Mouse (Mus musculus) cortical plate, adult 2 months (tissue): ENCODE measurements around the gene Mri1. TPM values are rescaled to one million over a fixed set of nuclear protein-coding genes. Genes with fewer than 3 reads are reported as not detected.

Experiments
- H3K27ac ChIP-seq: fragments of 200-500 bp; 2 replicates; pipeline ENCODE4 v1.5.1; 2012; ENCODE audit warnings: low read length, control low read depth, inconsistent platforms; ENCODE audit not compliant: insufficient read depth
- H3K4me1 ChIP-seq: fragments of 200-500 bp; 2 replicates; pipeline ENCODE4 v1.6.1; 2011; ENCODE audit warnings: low read length; ENCODE audit not compliant: control insufficient read depth, insufficient read depth
- H3K4me3 ChIP-seq: fragments of 200-500 bp; 2 replicates; pipeline ENCODE4 v1.5.1; 2011; ENCODE audit warnings: mild to moderate bottlenecking, low read length, control low read depth; ENCODE audit not compliant: insufficient read depth
- CTCF ChIP-seq: fragments of 200-500 bp; IDR thresholded peaks from 2 replicates; pipeline ENCODE4 v1.5.1; 2011; ENCODE audit warnings: mild to moderate bottlenecking, control low read depth, low read length; ENCODE audit not compliant: insufficient read depth; ENCODE audit errors: extremely low read depth
- POLR2A ChIP-seq: fragments of 200-500 bp; IDR thresholded peaks from 2 replicates; pipeline ENCODE4 v1.6.1; 2011; ENCODE audit warnings: mild to moderate bottlenecking, low read length, control low read depth; ENCODE audit not compliant: insufficient read depth; ENCODE audit errors: extremely low read depth
- polyA plus RNA-seq: library from polyadenylated mRNA; depleted of rRNA; stranded (reverse); fragments of >200 nt; gene quantifications from 2 replicates; pipeline ENCODE4 v1.2.3, GENCODE M21; 2012; rRNA removed

Gene Mri1
- polyA plus RNA-seq, 1 experiment: 25.0 TPM

DNA sequence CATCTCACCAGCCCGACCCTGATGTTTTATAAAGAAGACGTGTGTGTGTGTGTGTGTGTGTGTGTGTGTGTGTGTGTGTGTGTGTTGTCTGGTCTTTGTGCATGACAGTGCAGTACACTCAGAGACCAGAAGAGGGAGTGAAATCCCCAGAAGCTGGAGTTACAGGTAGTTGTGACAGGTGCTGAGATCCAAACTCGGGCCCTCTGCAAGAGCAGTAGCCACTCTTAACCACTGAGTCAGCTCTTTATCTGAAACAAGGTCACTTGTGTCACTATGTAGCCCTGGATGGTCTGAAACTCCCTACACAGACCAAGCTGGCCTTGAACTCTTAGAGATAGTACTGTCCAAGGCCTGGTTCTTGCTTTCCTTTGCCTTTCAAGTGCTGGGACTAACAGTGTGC is 50.5 kb downstream of the Mri1 start:
- Histone ChIP-seq H3K4me3 (no peak overlapping the region), H3K4me1 (no peaks in the 10 kb centered on the region; the same call in 1 of the 2 replicates), H3K27ac (no peak overlapping the region)
- TF ChIP-seq POLR2A: no peak
- TF ChIP-seq CTCF: no peak

DNA sequence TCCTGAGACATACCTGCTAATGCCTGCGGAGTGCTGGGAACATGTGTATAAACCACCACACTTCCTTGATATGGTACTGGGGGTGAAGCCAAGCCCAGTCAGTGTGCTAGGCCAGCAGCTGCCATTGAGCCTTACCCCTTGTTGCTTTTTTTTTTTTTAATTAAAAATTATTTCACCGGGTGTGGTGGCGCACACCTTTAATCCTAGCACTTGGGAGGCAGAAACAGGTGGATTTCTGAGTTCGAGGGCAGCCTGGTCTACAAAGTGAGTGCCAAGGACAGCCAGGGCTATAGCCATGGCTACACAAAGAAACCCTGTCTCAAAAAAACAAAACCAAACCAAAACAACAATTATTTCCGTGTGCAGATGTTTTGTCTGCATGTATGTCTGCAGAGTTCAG is 52.1 kb downstream of the Mri1 start:
- Histone ChIP-seq H3K27ac (no peak overlapping the region), H3K4me3 (no peak overlapping the region), H3K4me1 (no peaks in the 10 kb centered on the region; the same call in none of the 2 replicates)
- no peak for TF ChIP-seq POLR2A
- TF ChIP-seq CTCF: no peak

DNA sequence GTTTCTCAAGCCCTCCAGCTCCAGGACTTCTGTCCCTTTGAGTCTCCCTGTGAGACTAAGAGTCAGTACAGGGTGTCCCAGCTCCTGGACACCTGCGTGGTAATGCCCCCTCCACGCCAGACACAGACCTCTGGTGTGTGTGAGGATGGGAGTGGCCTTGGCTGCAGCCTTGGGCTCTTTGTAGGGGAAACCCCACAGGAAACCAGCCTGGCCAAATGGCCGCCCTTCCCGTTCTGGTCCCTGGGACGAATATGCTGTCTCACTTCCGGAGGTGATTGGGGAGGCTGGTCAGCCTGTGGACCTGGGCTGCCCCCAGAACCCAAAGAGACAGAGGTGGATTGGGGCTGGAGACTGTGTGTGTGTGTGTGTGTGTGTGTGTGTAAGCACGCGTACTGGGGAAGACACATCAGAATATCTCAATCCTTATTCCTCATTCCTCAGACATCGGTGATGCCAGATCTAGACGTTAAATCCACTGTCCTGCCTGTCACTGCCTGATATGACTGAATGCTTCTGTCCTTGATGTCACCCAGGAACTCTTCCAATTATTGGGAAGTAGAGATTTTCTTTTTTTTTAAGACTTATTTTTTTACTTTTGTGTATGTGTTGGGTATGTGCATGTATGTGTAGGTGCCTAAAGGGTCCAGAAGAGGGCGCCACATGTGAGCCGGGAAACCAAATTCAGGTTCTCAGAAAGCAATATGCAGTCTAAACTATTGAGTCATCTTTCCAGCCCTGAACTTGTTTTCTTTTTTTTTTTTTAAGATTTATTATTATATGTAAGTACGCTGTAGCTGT is 53.0 kb downstream of the Mri1 start:
- Histone ChIP-seq H3K27ac (peak overlapping the region; percentile 91), H3K4me1 (no peaks in the 10 kb centered on the region; the same call in none of the 2 replicates), H3K4me3 (peak overlapping the region; percentile 77)
- 0 out of 2 replicates have a peak, but pooled peaks have one; percentile 11 for TF ChIP-seq CTCF
- no peak for TF ChIP-seq POLR2A

DNA sequence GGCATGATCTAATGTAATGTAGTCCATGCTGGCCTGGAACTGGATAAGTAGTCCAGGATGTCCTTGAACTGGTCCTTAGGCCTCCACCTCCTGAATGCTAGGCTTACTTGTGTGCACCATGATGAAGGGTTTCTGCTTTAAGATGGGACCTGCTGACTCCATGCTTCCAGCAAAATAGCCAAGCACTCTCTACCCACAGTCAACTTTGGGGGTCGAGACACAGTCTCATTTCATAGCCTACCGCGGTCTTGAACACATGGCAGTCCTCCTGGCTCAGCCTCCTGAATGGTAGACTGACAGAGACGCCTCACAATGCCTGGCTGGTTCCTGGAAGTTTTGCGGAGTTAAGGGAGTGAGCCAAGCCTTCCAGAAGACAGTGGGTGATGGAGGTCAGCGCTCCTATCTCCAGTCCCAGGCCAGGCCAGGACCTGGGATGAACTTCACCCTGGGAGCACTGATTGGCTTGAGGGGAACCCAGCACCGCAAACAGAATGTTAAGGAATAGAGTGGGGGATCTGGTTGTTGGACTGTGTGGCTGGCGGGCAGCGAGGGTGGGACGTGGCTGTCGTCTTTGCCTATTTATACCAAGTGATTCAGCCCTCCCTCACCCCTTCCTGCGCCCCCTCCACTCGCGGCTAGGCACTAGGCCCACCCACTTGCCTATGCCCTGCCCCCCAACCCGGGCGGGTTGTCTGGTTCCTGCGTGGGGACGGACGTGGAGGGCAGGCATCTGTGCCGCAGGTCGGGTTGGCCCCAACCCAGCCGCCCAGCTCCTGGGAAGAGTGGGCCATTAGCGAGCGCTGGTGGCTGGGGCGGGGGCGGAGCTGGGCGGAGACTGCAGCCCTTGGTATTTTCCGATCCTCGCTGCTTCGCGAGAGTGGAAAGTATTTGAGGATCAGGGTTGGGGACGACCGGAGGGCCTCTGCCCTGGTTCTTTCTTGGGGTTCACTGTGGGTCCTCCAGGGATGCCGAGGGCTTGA is 53.9 kb downstream of the Mri1 start:
- peak overlapping the region; percentile 91 for H3K27ac ChIP-seq
- H3K4me1 ChIP-seq: peaks cover 4% of the 10 kb centered on the region
- peak overlapping the region; percentile 77 for H3K4me3 ChIP-seq
- no peak for TF ChIP-seq CTCF
- peak; percentile 27; the same call in 1 of the 2 replicates for TF ChIP-seq POLR2A

DNA sequence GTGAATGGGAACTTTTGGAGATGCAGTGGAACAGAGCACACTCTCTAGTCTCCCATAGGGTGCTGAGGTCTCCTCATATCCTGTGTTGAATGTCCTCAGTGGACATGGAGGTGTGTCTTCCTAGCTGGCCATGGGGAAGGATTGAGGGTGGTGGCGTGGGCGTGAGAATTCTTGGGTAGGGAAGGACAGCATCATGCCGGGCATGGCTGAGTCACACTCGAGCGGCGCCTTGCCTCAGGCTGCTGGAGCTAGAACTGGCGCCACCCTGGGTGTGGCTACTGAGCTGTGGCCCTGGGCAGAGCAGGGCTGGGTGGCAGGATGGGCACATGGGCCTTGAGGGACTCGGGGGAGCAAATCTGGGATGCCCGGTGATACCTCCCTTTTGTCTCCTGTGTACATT is 54.7 kb downstream of the Mri1 start:
- H3K4me1 ChIP-seq: peaks cover 7% of the 10 kb centered on the region

DNA sequence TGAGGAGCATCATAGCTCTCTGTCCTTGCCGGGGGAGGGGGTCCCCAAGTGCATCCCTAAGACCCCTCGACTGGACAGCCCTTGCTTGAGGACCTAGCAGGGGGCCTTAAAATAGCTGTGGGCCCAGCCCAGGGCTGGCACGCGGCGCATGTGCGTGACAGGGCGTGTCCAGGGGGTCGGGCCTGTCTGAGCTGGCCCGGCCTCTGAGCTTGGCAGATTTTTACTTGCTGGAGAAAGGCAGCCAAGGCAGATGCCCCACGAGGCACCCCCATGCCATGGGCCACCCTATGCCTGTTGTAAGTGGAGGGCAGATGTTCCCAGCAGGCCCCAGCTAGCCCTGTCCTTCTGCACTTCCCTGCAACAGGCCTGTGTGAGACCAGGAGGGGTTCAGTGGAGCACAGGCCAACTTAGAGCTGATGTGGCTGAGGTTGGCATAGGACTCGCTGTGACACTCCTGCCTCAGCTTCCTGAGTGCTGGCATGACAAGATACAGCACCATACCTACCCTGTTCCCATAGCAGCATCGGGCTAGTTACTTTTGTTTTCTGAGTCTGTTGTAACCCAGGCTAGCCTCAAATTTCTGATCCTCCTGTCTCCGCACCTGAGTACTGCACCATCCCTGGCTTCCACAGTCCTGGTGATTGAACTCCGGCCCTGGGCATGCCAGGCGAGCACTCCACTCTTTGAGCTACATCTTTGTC is 55.4 kb downstream of the Mri1 start:
- 0 out of 2 replicates have a peak, but pooled peaks have one; percentile 22 for TF ChIP-seq POLR2A
- TF ChIP-seq CTCF: no peak
- peak overlapping the region; percentile 99 for H3K27ac ChIP-seq
- peaks cover 7% of the 10 kb centered on the region for H3K4me1 ChIP-seq
- peak overlapping the region; percentile 77 for H3K4me3 ChIP-seq

More for the DNA sequence above, 54.7 kb downstream of the Mri1 start:
- H3K4me3 ChIP-seq: peak overlapping the region; percentile 77
- peak overlapping the region; percentile 91 for H3K27ac ChIP-seq
- TF ChIP-seq CTCF (no peak), POLR2A (no peak)

DNA sequence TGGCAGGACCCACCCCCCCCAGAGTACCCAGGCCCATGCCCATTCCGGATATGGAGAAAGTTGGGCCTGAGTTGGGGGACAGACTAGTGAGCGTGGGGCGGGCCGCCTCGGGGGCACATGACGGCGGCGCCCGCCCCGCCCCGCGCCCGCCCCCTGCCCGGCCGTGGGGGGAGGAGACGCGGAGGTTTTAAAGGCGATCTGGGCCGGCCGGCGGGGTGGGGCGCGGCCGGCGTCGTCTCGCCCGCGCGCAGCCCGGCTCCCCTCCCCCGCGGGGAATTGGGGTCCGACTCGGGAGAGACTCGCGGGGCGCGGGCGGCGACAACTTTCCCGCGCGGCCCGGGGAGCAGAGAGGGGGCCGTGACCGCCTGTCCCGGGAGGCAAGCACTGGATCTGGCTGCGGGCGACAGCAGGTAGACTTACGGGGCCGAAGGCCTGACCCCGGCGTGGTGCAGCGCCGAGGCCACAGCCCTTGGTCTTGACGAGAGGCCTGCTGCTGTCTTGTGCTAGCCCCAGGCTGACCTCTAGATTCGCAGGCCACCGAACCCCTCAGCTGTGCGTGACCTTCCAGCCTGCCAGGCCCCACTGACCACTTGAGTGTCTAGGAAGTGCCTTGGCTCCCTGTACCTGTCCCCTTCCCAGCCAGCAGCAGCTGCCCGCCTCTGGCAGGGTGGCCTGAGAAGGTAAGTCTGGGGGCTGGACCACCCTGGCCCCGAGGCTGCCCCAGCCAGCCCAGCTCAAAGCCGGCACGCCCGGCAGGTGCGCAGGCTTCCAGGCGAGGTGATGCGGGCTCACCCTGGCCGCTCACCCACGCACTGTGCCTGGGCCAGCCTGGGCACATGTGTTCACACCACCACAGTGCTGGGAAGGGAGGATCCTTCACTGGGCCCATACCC is 56.2 kb downstream of the Mri1 start:
- no peak for TF ChIP-seq POLR2A
- TF ChIP-seq CTCF: no peak
- Histone ChIP-seq H3K27ac (peak overlapping the region; percentile 99), H3K4me1 (peaks cover 7% of the 10 kb centered on the region), H3K4me3 (peak overlapping the region; percentile 77)

DNA sequence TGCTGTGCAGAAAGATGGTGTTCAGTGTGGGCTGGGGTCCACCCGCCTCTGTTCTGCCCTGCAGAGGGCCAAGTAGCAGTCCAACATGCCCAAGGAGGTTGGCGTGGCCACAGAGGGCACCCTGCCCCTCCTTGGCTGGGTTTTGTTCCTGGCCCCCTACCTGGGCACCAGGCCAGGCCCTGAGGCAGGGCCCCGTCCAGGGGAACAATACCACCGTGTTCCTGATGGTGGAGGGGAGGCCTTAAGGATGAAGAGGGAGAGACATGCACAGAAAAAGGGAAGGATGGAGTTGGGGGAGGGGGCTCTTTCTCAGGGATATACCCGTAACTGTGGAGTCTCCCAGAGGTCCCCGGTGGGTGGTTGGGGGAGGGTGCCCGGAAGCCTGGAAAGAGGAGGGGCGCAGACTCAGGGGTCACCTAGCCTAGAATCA is 57.0 kb downstream of the Mri1 start:
- Histone ChIP-seq H3K27ac (0 out of 2 replicates have a peak overlapping the region, but pooled peaks have one; percentile 71), H3K4me1 (peaks cover 7% of the 10 kb centered on the region), H3K4me3 (peak overlapping the region; percentile 77; the same call in 1 of the 2 replicates)
- no peak for TF ChIP-seq CTCF
- no peak for TF ChIP-seq POLR2A

Other genes starting within 250 kb of the Mri1 start
- 0.87 and 1.4 TPM in 2 replicates for gene 2210011C24Rik, start 245.2 kb downstream of the Mri1 start, polyA plus RNA-seq
- 2.4 and 2.5 TPM in 2 replicates for gene Palm3, start 235.9 kb downstream of the Mri1 start, polyA plus RNA-seq
- 0.33 and 0.40 TPM in 2 replicates for gene Il27ra, start 214.7 kb downstream of the Mri1 start, polyA plus RNA-seq
- gene Rln3, start 212.3 kb downstream of the Mri1 start, polyA plus RNA-seq: not detected in 2 replicates
- 3.6 and 3.7 TPM in 2 replicates for gene Gm10643, start 192.2 kb downstream of the Mri1 start, polyA plus RNA-seq
- 28.0 and 29.5 TPM in 2 replicates for gene Rfx1, start 190.5 kb downstream of the Mri1 start, polyA plus RNA-seq
- 29.9 and 33.2 TPM in 2 replicates for gene Dcaf15, start 152.6 kb downstream of the Mri1 start, polyA plus RNA-seq
- gene Podnl1, start 131.3 kb downstream of the Mri1 start, polyA plus RNA-seq: not detected in 2 replicates
- gene Cc2d1a, start 109.4 kb downstream of the Mri1 start, polyA plus RNA-seq: 38.0 and 42.3 TPM in 2 replicates
- gene 4930432K21Rik, start 109.3 kb downstream of the Mri1 start, polyA plus RNA-seq: 2.7 and 3.0 TPM in 2 replicates
- 1.8 and 3.6 TPM in 2 replicates for gene Nanos3, start 72.1 kb downstream of the Mri1 start, polyA plus RNA-seq
- 12.2 and 13.6 TPM in 2 replicates for gene Zswim4, start 20.3 kb downstream of the Mri1 start, polyA plus RNA-seq
- 202 and 213 TPM in 2 replicates for gene D8Ertd738e, start 7.6 kb downstream of the Mri1 start, polyA plus RNA-seq
- gene Ccdc130, start 13.1 kb upstream of the Mri1 start, polyA plus RNA-seq: 42.5 and 45.4 TPM in 2 replicates
- gene Cacna1a, start 131.1 kb upstream of the Mri1 start, polyA plus RNA-seq: 140 and 142 TPM in 2 replicates